Mouse (Mus musculus) lung, postnatal 14 days (tissue): ENCODE measurements around the gene Dnah11.

ENCODE experiments used
- DNase-seq: peaks from one replicate; pipeline ENCODE4 v3.0.0; 2021

Dnah11 gene

DNA sequence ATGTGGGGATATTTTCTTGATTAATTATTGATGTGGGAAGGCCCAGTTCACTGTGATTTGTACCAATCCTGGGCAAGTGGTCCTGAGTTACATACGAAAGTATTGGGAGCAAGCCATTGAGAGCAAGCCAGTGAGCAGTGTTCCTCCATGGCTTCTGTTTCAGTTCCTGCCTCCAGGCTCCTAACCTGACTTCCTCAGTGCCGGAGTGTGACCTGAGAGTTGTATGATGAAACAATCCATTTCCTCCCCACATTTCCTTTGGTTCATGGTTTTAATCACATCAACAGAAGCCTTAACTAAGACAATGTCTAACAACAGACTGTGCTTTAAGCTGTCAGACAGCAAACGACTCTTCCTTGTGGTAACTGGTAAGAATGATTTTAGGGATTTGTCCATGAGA lies 114.0 kb downstream of the Dnah11 start:
- no peak for DNase-seq

DNA sequence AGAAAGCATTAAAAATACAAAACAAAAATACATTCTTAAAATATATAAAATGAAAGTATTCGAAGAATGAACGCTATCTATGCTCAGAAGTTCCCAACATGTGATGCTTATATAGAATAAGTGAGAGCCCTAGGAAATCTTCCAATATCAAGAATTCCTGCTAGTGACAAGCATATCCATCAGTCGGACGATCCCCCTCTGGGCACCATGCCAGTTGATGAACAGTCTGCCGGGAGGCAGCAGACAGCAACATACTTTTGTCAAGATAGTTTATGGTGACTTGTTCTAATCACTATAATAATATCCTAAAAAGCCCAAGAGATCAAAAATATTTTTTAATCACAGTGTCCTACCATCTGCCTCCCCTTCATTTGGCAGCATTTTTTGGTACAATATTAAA lies 114.7 kb downstream of the Dnah11 start:
- peak; percentile 7 for DNase-seq

DNA sequence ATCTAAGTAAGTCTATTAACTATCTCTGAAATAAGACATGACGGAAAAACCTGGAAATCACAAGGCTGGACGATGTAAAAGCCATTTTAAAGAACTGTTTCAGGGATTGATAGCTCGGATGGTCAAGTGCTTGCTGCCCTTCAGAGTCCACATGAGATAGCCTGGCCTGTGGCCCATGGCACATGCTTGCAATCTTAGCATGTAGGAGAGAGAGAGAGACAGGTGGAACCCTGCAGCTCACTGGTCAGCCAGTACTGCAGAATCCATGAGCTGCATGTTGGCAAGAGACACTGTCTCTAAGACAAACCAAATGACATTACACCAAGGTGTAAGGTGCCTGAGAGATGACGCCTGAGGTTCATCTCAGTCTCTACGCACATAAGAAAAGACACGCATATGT lies 118.4 kb downstream of the Dnah11 start:
- DNase-seq: no peak

DNA sequence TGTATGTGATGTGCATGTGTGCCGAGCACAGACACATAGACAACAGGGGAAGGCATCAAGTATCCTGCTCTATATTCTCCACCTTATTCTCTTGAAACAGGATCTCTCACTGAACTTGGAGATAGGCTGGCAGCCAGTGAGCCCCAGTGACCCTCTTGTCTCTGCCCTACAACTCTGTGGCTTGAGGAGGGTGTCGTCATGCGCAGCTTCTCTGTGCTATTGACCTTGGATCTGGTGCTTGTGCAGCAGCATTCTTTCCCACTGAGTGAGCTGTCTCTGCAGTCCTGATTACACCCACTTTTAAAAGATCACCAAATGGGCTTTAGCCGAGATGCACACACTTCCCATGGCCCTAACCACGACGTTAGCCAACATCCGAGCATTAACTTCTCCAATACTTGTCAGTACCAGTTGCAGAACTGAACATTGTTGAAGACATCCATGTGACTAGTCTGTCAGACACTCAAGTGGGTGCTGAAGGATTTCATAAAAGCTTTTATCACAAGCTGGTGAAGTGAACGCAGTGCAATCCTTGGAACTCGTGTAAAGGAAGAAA lies 120.3 kb downstream of the Dnah11 start:
- no peak for DNase-seq

DNA sequence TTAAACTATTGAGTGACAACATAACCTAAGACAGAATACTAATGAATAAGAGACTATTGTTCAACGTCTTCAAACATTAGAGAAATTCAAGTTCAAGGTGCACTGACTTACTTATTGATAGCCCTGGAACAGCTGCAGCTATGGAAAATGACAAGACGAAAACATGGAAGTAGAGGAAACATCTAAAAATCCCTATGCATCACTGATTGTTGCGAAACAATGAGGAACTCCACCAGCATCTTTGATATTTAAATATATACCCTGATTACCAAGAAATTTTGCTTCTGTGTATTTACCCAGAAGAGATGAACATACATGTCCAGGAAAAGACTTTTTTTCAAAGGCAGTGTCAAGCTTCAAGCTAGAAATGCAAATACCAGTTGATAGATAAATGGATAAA lies 122.0 kb downstream of the Dnah11 start:
- no peak for DNase-seq

DNA sequence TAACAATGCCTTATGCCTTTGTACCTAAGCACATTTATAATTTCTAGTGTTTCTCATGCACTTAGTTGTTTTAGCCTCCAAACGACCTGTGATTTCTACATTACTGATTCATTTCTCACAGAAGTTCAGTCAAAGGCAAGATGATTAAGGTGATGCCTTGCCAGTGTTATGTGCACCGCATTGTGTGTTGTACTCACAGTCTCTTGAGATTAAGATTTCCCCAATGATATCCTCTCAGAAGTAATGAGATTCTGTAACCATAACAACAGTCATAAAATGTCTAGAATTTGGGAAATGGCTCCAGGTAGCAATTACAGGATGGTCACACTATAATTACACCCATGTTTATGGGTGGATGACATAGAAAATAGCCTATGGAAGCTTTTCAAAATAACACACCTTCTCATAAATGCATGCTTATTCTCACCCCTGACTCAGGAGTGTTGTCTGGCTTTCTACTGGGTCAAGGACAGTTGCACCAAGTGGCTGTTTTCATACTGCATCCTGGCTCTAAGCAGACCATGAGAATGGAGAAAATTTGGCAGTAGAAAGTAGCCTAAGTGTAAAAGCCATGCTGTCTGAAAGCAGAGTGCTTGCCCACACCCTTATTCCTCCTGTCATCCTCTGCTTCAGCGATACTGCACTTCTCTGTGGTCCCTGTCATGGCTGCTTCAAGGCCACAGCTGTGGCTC lies 126.5 kb downstream of the Dnah11 start:
- no peak for DNase-seq

DNA sequence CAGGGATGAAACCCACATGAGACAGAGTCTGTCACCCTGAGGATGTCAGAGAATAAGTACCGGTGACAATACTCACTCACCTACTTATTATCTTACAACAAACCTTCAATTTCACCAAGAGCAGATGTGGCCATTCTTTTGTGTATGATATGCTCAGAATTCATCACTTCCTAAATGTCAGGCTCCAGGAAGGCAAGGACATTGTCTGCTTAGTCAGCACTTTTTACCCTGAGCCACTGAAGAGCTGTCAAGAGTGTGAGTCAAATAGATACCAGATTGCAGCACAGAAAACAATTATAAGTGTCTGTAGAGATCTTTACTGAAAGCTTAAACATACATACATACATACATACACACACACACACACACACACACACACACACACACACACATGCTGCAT lies 127.2 kb downstream of the Dnah11 start:
- DNase-seq: no peak

DNA sequence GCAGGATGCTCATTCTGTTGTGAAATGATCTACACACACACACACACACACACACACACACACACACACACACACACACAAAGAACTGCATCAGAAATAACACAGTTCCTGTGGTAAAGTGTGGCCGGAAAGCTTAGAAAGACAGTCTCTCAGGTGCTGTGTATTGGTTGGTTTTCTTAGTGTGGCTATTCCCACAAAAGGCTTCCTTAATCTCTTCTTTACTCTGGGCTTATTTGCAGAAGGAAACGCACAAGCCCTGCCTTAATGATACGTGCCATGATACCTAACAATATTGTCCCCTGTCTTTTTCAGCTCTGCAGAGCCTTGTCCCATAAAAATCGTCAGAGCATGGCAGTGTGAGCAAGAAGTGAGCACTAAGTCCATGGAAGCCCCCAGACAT lies 130.1 kb downstream of the Dnah11 start:
- DNase-seq: no peak

DNA sequence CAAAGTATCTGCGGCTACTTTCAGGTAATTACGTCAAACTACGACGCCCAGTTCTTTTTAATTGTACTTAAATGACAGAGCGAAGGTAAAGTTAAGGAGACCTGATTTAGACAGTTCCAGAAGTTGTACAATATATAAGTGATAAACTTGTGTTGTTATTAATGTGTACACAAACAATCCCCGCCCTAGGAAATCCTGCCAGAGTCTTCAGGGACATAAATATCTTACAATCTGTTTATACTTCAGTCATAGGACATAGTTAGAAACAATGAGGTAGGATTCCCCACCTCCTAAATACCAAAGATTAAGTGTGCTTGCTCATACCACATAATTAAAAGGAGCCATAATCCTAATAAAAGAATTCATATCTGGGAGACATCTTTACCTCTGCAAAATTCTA lies 136.5 kb downstream of the Dnah11 start:
- peak; percentile 19 for DNase-seq

DNA sequence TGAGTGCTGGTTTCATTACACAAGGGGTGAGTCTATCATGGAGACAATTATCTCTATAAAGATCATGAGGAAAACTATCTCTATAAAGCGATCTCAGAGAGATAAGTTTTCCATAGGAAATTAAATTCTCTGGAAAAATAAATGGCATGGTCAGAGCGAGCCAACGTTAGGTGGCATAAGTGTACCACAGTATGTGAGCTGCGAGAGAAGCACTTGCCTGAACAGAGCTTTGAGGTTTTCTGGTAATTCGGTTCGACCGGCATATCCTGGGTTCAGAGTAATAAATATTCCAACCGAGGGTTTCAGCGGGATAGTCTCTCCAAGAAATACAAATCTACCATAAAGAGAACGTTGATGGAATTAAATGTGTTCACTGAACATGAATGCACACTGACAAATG lies 142.0 kb downstream of the Dnah11 start:
- DNase-seq: no peak

DNA sequence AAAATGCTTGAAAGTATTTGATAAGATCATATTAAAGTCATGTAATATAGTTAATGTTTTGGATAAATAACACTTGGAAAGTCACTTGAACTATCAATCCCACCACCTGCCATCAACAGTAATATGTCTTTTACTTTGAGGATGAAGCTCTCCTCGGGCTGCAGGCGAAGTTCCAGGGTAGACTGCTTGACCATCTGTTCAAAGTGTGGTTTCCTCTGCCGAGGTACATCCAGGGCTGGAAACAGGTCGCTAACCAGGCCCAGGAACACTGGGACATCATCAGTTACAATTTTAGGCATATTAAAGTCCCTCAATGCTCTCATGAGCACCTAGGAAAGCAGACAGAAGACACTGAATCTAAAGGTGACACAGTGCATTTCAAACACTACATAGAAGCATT lies 153.5 kb downstream of the Dnah11 start:
- DNase-seq: no peak

DNA sequence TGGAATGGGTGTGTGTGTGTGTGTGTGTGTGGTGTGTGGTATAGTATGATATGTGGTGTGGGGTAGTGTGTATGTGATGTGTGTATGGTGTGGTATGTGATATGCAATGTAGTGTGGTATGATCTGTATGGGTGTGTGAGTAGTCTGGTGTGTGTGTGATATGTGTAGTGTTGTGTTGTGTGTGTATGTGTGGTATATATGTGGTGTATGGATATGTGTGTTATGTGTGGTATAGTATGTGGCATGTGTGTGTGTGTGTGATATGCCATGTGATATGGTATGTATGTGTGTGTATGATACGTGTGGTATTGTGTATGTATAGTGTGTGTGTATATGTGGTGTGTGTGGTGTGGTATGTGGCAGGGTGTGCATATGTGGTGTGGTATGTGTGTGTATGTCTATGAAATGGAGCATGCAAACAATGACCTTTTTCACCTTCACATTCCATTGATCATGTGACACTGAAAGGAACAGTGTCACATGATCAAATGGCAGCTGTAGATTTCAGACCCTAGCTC lies 155.7 kb downstream of the Dnah11 start:
- DNase-seq: no peak

DNA sequence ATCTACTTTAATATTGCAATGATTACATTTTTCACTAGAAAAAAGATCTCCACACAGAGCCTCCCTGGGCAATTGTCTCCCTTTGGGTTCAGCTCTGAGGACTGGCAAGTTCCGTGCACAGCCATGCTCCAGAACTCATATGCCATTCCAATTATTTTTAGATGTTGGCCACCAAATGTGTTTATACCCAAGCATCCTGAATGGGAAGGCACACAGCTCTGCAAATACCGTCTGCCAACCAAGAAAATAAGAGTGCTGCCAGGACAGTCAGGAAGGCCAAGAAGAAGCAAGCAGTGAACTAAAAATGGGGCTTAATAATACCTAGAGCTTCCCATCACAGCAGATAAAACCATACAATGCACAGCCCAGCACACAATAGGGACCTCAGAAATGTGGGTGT lies 156.6 kb downstream of the Dnah11 start:
- DNase-seq: no peak

DNA sequence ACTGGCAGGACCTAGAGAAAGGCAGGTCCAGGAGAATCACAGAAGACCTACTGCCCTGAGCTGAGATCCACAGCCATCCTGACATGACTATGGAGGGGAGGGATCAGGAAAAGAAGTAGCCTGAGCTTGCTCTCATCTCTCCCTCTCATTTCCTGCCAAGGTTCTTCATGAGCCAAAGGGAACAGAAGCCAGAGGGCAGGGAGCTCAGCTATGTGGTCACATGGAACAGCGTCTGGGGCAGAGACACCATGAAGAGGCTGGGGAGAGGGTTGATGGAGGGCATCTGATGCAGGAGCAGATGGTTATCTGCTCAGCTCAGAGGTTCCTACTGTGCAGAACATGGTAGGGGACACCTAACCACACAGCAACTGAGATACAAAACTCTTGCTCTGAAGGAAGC lies 163.9 kb downstream of the Dnah11 start:
- DNase-seq: no peak

DNA sequence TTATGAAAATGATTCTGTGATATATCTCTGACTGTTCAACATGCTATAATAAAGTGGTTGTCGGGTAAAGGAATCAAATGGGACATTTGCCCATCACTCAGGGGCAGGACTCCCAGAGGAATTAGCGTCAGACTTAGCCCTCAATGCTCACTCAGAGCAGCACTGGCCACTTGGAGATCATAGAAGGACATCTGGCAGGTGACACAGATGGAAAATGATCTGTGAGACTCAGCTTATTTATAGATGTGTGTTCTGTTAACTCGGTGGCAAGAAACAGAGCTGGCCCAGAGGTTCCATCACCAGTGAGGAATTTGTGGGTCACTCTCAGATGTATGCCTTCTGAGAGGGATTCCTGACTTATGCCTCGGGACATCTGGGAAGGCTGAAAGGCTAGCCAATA lies 173.1 kb downstream of the Dnah11 start:
- no peak for DNase-seq

DNA sequence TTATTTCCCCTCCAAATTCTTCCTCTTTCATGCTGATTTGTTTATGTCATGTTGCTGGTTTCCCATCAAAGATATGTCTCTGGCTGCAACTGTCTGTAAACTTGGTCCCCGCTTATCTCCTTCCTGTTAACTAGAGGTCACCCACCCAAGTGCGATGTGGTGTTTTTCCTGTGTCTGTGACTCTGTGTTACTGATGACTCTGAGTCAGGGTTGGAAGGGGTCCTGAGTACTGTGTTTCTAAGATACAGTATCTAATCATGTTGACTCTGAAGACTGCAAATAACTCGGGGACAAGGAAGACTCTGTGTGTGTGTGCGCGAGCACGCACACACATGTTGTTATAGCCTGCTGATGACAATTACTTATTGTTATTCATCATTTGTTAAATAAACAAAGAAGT lies 179.9 kb downstream of the Dnah11 start:
- peak; percentile 6 for DNase-seq

DNA sequence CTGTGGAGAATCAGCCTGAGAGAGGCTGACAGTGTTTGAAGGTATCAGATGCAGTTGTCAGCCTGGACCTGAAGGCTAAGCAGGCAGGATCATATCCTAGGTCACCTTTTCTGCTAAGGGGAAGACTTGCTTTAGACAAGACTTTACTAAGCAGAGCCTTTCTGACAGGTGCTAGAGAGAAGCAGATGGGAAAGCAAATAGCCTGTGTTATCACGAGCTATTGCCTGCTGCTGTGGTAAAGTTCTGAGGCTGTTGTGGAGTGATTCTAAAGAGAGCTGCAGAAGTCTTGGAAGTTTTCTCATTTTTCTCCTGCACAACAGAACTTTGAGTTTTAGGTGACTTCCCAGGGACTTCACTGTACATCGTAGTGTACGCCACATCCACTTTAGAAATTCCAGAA lies 185.0 kb downstream of the Dnah11 start:
- no peak for DNase-seq

DNA sequence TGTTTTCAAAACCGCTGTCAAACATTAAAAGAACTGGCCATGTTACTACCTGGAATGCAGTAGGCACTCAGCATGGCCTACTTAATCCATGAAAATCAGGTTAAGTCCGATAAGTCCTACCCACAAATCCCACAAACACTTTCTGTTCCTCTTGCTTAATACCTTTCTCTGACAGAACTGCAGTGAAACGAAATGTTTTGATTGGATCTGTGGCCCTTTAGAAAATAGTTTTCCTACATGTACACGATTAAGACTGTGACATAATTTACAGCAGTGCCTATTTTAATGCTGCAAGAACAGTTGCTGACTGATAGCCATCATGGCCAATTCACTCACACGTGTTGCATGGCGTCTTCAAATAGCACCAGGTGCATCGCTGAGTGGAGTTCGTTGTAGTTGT lies 186.9 kb downstream of the Dnah11 start:
- DNase-seq: no peak

DNA sequence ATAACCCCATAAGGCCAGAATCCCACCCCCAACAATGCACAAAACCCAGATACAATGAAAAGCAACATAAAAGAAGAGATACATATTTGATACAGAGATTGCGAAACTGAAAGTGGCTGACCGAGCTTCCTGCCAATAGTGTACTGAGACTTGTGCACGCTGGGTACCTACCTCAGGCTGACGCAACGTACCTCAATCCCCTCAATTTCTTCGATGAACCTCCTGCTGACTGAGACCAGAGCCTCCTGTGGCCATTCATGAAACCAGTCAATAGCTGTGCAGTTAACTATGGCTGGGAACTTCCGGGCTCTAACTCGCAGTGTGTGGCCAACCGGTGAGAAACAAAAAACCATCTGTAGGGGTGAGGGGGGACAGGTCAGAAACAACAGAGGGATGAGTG lies 203.9 kb downstream of the Dnah11 start:
- no peak for DNase-seq

DNA sequence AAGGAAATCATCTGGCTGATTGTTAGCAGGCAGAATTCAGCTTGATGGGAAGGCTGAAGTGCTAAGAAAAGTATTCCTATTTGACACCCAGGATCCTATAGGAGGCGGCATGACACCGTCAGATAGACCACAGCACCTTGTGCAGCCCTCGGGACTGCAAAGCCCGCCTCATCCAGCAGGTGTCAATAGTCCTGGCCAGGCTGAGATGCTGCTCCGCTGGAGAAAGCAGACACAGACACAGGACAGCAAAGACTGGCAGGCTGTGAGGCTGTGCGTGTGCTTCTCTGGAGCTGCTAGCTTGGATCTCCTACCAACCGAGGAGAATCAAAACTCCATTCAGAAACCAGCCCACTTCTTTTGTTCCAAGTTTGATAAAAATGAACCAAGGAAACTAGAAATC lies 205.3 kb downstream of the Dnah11 start:
- peak; percentile 85 for DNase-seq

DNA sequence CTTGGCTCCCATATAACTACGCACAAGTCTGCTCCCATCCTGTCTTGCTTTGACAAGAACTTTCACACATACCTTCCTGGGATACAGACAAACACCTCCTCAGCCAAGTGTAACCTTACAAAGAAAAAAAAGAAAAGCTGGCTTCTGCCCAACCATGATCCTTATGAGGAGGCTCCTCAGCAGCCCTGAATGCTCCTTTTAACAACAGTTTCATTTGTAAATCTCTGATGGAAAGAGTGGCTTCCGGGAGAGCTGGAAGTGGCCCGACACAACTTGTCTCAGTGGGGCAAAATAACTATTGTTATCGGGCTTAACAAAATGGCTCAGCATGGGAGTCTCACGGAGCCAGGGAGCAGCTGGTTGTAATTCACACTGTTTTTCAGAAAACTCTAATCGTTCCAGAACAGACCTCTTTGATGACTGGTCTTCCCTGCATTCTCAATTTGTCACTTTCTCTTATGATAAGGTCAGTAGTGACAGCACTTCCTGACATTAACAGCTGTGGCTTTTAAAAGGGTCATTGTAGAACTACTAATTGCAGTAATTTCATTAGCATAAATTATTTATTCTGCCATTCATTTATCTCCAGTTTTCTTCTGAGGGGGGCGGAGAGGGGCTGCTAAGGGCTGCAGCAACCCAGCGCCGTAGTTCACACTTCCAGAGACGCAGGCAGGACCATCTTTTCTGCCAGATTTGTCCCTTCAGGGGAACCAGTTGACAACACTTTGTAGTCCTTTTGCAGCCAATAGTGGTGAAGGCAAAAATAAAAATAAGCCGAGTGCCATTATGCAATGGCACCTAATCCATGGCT lies 209.6 kb downstream of the Dnah11 start:
- no peak for DNase-seq

DNA sequence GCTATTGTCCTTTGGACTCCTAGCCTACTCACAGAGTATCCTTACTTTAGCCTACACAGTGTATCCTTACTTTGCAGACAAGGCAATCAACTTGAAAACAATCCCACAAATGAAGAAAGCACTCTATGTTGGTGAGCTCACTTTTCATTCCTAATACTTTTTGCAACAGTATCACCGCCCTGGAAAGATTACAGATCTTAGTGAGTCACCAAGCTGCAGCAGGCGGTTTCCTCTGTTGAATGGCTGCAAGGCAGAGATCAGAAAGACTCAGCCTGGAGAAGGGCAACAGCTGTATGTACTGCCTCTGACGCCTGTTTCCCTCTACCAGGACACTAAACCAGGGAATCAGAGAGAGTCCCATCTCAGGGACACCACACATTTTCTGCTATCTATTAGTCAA lies 218.5 kb downstream of the Dnah11 start:
- DNase-seq: no peak

DNA sequence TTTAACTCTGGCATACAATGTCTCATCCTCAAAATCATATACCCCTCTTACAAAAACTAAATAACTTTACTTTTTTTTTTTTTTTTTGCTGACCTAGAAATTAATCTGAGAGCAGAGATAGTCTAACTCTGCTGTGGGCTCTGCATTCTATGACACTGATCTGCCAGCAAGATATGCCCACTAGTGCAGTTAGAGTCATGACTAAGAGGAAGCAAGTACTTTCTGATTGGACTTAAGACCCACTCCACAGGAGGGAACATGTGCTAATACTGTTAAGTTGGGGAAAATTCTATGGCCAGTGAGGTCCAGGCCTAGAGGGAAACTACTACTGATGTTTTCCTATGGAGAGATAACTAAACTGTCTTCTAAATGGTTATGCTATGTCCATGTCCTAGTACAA lies 225.1 kb downstream of the Dnah11 start:
- no peak for DNase-seq

DNA sequence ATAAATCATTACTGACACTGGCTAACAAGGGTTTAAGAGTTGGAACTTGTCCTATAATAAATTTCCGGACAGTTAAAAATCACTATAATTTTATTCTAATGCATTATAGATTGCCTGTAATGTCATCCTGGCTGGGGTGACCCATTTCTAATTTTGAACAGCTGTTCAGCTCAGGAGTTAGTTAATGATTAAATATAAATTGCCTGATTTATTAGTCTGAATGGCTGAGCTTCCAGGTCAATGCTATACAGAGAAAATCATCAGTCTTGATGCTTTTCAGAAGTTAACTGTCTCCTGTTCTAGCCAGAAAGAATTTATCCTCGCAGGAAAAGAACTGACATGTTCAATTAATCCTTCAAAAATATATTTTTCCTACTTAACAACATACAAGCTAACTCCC lies 236.1 kb downstream of the Dnah11 start:
- no peak for DNase-seq
